Mouse (Mus musculus): ENCODE data around the gene Zfp280d. TPM values are rescaled to one million over a fixed set of nuclear protein-coding genes. Genes with fewer than 3 reads are reported as not detected.

Zfp280d gene
- polyA plus RNA-seq (2015; fragmentation: Nextera tagmentation; extraction: Ambion mirVana), result 21.6 and 24.6 TPM in 2 replicates

DNA sequence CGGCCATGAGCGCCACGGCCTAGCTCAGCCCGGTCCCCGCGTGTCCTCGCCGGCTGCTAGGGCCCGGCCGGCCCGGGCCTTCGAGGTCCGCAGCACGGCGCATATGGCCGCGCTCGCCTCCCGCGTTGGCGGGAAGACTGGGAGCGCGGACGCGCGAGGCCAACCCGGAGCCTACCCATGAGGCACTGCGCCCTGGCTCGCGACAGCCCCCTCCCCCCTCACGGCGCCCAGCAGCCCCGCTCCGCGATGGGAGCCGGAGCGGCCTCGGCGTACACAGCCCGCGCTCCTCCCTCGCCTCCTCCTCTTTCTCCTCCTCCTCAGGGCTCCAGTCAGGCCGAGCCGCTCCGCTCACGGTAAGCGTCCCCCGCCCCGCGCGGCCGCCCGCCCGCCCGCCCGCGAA lies at the start of gene Zfp280d:
Zfp280d (plus strand) TSS at position 184 of the 400 bp plus-strand sequence.
- Histone ChIP-seq H3K27ac (peak within 1 kb of the TSS; percentile 96), H3K36me3 (no peaks in the 10 kb centered on the region), H3K9ac (peak within 1 kb of the TSS; percentile 77), H3K27me3 (replicated peaks) (no peaks in the 10 kb centered on the region), H3K4me1 (replicated peaks) (0 out of 2 replicates have a peak, but pooled peaks cover 5% of the 10 kb centered on the region), H3K9me3 (no peaks in the 10 kb centered on the region), H3K4me2 (replicated peaks) (peak within 1 kb of the TSS; percentile 80), H3K4me3 (replicated peaks) (peak within 1 kb of the TSS; percentile 60)
- ATAC-seq, result peak; percentile 100
- WGBS, result 1% methylated on average over 47 of the region's 57 CpGs

GRCm38 (mm10) chr9:72226536-72226935 lies 48.1 kb upstream of the Zfp280d start:
- 71% methylated on average over 6 of the region's 6 CpGs for WGBS

GRCm38 (mm10) chr9:72252656-72253055 lies 22.0 kb upstream of the Zfp280d start:
- Histone ChIP-seq H3K4me1 (replicated peaks) (no peaks in the 10 kb centered on the region), H3K9ac (no peak overlapping the region), H3K27ac (no peak overlapping the region), H3K4me3 (replicated peaks) (no peak overlapping the region), H3K4me2 (replicated peaks) (no peak overlapping the region), H3K27me3 (replicated peaks) (no peaks in the 10 kb centered on the region), H3K9me3 (no peaks in the 10 kb centered on the region), H3K36me3 (no peaks in the 10 kb centered on the region)
- WGBS, result 68% methylated on average over 1 of the region's 1 CpGs
- ATAC-seq, result no peak

More at GRCm38 (mm10) chr9:72226536-72226935, 48.1 kb upstream of the Zfp280d start:
- H3K36me3 ChIP-seq, result no peaks in the 10 kb centered on the region
- H3K27me3 ChIP-seq (replicated peaks), result no peaks in the 10 kb centered on the region
- H3K4me1 ChIP-seq (replicated peaks), result no peaks in the 10 kb centered on the region
- no peaks in the 10 kb centered on the region for H3K9me3 ChIP-seq
- H3K4me2 ChIP-seq (replicated peaks), result no peak overlapping the region
- ATAC-seq, result no peak
- no peak overlapping the region for H3K27ac ChIP-seq
- no peak overlapping the region for H3K9ac ChIP-seq
- H3K4me3 ChIP-seq (replicated peaks), result no peak overlapping the region

GRCm38 (mm10) chr9:72255227-72255626 lies 19.4 kb upstream of the Zfp280d start:
- no peaks in the 10 kb centered on the region for H3K9me3 ChIP-seq
- H3K4me2 ChIP-seq (replicated peaks), result no peak overlapping the region
- ATAC-seq, result no peak
- H3K9ac ChIP-seq, result no peak overlapping the region
- no peak overlapping the region for H3K27ac ChIP-seq
- H3K27me3 ChIP-seq (replicated peaks), result no peaks in the 10 kb centered on the region
- no peaks in the 10 kb centered on the region for H3K4me1 ChIP-seq (replicated peaks)
- 86% methylated on average over 1 of the region's 1 CpGs for WGBS
- no peak overlapping the region for H3K4me3 ChIP-seq (replicated peaks)
- H3K36me3 ChIP-seq, result no peaks in the 10 kb centered on the region

- no peak for ATAC-seq
- H3K4me2 ChIP-seq (replicated peaks), result no peak overlapping the region
These were observed 18.0 kb upstream of the Zfp280d start for GRCm38 (mm10) chr9:72256646-72257045.

DNA sequence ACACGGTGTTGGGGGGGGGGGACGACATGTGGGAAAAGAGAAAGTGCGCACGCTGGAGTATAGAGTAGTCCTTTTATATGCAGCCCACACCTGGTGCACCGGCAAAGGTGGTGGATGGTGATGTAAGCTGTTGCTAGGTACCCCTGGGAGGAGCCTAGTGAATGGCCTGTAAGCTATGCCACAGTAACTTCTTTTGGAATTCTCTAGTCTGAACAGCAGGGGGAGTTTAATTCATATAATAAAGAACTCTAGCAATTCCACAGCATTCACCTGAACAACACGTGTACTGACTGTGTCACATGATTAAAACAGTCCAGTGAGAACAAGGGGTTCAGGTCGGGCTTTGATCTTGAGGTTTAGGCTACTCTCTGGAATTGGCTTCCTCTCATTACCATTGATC lies 14.3 kb upstream of the Zfp280d start:
- no peaks in the 10 kb centered on the region for H3K4me1 ChIP-seq (replicated peaks)
- peak; percentile 79 for ATAC-seq
- H3K4me3 ChIP-seq (replicated peaks), result no peak overlapping the region
- no peak overlapping the region for H3K9ac ChIP-seq
- no peak overlapping the region for H3K4me2 ChIP-seq (replicated peaks)
- no peaks in the 10 kb centered on the region for H3K27me3 ChIP-seq (replicated peaks)
- WGBS, result 32% methylated on average over 7 of the region's 7 CpGs
- H3K36me3 ChIP-seq, result no peaks in the 10 kb centered on the region
- no peaks in the 10 kb centered on the region for H3K9me3 ChIP-seq
- no peak overlapping the region for H3K27ac ChIP-seq

More at GRCm38 (mm10) chr9:72256646-72257045, 18.0 kb upstream of the Zfp280d start:
- Histone ChIP-seq H3K36me3 (no peaks in the 10 kb centered on the region), H3K4me3 (replicated peaks) (no peak overlapping the region), H3K9ac (no peak overlapping the region), H3K9me3 (no peaks in the 10 kb centered on the region), H3K27me3 (replicated peaks) (no peaks in the 10 kb centered on the region), H3K27ac (no peak overlapping the region), H3K4me1 (replicated peaks) (no peaks in the 10 kb centered on the region)
- WGBS, result 59% methylated on average over 3 of the region's 3 CpGs

DNA sequence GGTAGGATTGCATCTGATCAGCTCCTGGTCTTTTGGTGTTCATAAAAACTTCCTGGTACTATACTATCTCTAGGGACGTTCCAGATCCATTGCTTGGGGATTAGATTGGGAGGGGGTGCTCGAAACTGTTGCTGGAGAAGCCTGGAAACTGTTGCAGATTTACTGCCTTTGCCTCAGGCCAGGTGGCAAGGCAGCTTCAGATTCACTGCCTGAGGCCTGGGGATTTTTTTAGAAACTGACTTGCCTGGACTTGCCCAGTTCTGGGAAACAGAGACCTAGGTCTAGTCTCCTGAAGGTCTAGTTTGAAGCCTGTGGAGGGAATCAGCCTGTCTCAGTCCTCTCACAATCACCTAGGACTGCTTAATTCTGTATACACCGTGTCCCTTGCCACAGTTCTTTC lies 9.8 kb upstream of the Zfp280d start:
- Histone ChIP-seq H3K9ac (no peak overlapping the region), H3K36me3 (no peaks in the 10 kb centered on the region), H3K27ac (no peak overlapping the region), H3K27me3 (replicated peaks) (no peaks in the 10 kb centered on the region), H3K9me3 (no peaks in the 10 kb centered on the region), H3K4me3 (replicated peaks) (no peak overlapping the region), H3K4me1 (replicated peaks) (no peaks in the 10 kb centered on the region), H3K4me2 (replicated peaks) (no peak overlapping the region)
- ATAC-seq, result no peak
- 79% methylated on average over 3 of the region's 3 CpGs for WGBS

DNA sequence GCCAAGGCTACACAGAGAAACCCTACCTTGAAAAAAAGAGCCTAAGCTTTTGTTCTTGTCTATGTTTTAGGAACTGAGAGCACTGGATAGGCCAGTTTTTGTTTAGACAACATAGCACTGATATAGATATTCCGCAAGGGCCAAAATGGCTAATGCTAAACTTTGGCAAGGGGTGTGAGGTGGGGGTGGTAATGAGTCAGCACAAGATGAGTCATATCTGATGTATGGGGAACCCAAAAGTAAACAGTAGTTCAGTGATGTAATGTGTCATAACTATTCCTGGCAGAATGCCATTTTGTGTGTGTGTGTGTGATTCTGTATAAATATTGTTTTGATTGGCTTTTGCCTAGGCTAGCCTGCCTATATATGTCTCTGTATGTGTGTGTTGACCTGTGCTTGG lies 4.5 kb upstream of the Zfp280d start:
- Histone ChIP-seq H3K4me3 (replicated peaks) (no peak overlapping the region), H3K4me2 (replicated peaks) (no peak overlapping the region), H3K27me3 (replicated peaks) (no peaks in the 10 kb centered on the region), H3K36me3 (no peaks in the 10 kb centered on the region), H3K9me3 (no peaks in the 10 kb centered on the region), H3K27ac (no peak overlapping the region), H3K4me1 (replicated peaks) (0 out of 2 replicates have a peak, but pooled peaks cover 2% of the 10 kb centered on the region), H3K9ac (no peak overlapping the region)
- no peak for ATAC-seq
- WGBS, result 91% methylated on average over 1 of the region's 1 CpGs

DNA sequence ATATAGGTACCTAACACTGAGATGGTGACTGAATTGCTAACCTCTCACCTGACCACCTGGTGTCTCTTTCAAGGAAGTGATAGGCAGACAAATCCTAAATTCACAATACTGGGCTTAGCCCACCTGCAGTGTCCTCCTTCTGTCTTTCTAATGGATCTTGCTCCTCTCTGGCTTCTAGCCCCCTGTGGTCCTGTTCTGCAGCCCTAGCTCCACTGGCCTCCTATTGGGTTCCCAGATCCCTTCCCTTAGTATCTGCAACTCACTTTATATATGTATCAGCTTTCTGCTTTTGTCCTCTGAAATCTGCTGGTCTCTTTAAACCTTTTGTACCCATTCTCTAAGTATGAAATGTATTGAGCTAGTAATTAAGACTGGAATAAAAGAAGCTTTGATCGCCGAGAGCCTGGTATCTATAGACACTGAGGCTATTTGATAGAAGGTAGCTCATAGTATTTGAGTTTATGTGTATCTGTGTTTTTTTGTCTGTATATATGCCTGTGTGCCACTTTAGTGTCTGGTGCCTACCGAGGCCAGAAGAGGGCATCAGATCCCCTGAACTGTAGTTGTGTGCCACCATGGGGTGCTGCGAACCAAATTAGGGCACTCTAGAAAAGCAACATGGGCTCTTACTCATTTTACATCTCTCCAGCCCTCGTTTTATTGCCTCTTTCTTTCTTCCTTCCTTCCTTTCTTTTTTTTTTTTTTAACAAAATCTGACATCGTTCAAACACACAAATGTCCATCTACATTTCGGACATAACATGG lies 832 bp upstream of the Zfp280d start:
- 88% methylated on average over 7 of the region's 7 CpGs for WGBS
- H3K4me1 ChIP-seq (replicated peaks), result 0 out of 2 replicates have a peak, but pooled peaks cover 5% of the 10 kb centered on the region
- H3K27ac ChIP-seq, result no peak overlapping the region
- H3K4me3 ChIP-seq (replicated peaks), result no peak overlapping the region
- ATAC-seq, result no peak
- no peaks in the 10 kb centered on the region for H3K36me3 ChIP-seq
- H3K27me3 ChIP-seq (replicated peaks), result no peaks in the 10 kb centered on the region
- no peak overlapping the region for H3K9ac ChIP-seq
- H3K9me3 ChIP-seq, result no peaks in the 10 kb centered on the region
- no peak overlapping the region for H3K4me2 ChIP-seq (replicated peaks)

- Histone ChIP-seq H3K9me3 (no peaks in the 10 kb centered on the region), H3K4me2 (replicated peaks) (peak overlapping the region; percentile 80), H3K27ac (peak overlapping the region; percentile 96), H3K9ac (peak overlapping the region; percentile 77), H3K4me3 (replicated peaks) (peak overlapping the region; percentile 60), H3K4me1 (replicated peaks) (0 out of 2 replicates have a peak, but pooled peaks cover 5% of the 10 kb centered on the region), H3K27me3 (replicated peaks) (no peaks in the 10 kb centered on the region), H3K36me3 (no peaks in the 10 kb centered on the region)
- WGBS, result under 1% methylated on average over 31 of the region's 70 CpGs
- ATAC-seq, result peak; percentile 93
These were observed 680 bp downstream of the Zfp280d start for GRCm38 (mm10) chr9:72275101-72275978.

DNA sequence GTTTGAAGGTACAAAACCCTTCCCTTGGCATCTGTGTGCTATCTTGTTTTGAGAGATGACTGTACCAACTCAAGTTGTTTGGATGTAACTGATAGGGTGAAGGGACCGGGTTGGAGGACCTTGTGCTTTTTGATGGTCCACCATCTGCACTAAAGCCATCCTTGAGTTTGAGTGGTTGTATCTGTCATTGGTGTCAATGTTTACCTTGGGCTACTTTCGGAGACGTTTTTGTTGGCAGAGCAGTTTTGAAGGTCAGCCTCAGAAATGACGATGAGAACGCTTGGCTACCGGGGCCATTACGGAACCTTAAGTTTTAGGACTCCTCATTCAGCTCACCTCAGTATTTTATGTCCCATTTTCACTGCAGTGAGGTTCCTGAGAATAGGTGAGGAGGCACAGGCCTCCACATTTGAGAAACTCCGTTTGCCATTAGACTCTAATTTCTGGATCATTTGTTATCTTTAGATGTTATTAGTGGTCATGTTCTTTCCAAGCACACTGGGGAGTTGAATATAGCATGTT lies 1.4 kb downstream of the Zfp280d start:
- 0 out of 2 replicates have a peak, but pooled peaks cover 5% of the 10 kb centered on the region for H3K4me1 ChIP-seq (replicated peaks)
- no peaks in the 10 kb centered on the region for H3K9me3 ChIP-seq
- H3K4me2 ChIP-seq (replicated peaks), result peak overlapping the region; percentile 80
- peak overlapping the region; percentile 15; the same call in 1 of the 2 replicates for H3K9ac ChIP-seq
- peak overlapping the region; percentile 28; the same call in 1 of the 2 replicates for H3K27ac ChIP-seq
- H3K4me3 ChIP-seq (replicated peaks), result peak overlapping the region; percentile 60
- ATAC-seq, result no peak
- no peaks in the 10 kb centered on the region for H3K36me3 ChIP-seq
- H3K27me3 ChIP-seq (replicated peaks), result no peaks in the 10 kb centered on the region
- WGBS, result 21% methylated on average over 8 of the region's 8 CpGs

DNA sequence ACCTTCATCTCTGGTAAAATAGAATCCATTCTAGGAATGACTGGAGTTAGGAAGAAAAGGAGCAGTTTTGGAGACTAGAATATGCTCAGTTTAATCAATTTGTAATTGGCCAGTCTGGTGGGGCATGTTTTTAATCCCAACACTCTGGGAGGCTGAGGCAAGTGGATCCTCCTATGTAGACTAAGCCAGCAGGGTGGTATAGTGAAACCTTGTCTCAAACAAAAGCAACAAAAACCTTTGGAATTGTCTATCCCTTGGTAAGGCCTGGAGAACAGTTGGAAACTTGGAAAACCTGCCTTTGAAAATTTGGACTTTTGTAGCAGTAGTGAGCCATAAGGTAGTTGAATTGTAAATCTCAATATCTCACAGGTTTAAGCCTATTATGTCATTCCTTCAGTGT lies 2.3 kb downstream of the Zfp280d start:
- Histone ChIP-seq H3K27me3 (replicated peaks) (no peaks in the 10 kb centered on the region), H3K4me2 (replicated peaks) (no peak overlapping the region), H3K9me3 (no peaks in the 10 kb centered on the region), H3K4me1 (replicated peaks) (0 out of 2 replicates have a peak, but pooled peaks cover 5% of the 10 kb centered on the region), H3K9ac (no peak overlapping the region), H3K36me3 (no peaks in the 10 kb centered on the region), H3K27ac (no peak overlapping the region), H3K4me3 (replicated peaks) (no peak overlapping the region)
- ATAC-seq, result no peak
